Mouse (Mus musculus) C2C12 (cell line): Measurements from ENCODE around the gene Tnni2.

Experiments used
- CEBPB ChIP-seq: IDR thresholded peaks from one replicate; pipeline ENCODE4 v1.6.1; 2011; ENCODE audit warnings: low read depth, mild to moderate bottlenecking, control low read depth, moderate library complexity
- CTCF ChIP-seq: IDR thresholded peaks from one replicate; pipeline ENCODE4 v1.5.1; 2011; ENCODE audit not compliant: control insufficient read depth, insufficient read depth, insufficient read length
- FOSL1 ChIP-seq: IDR thresholded peaks from one replicate; pipeline ENCODE4 v1.8.0; 2011; ENCODE audit warnings: mild to moderate bottlenecking, low read length; ENCODE audit not compliant: poor library complexity, insufficient read depth, severe bottlenecking
- MAX ChIP-seq: IDR thresholded peaks from one replicate; pipeline ENCODE4 v1.6.1; 2011; ENCODE audit warnings: mild to moderate bottlenecking, control low read depth
- MYOD1 ChIP-seq: IDR thresholded peaks from one replicate; pipeline ENCODE4 v1.6.1; 2011; ENCODE audit warnings: low read depth; ENCODE audit not compliant: control insufficient read depth, insufficient read length
- USF1 ChIP-seq: IDR thresholded peaks from one replicate; pipeline ENCODE4 v1.6.1; 2011; ENCODE audit warnings: low read depth, mild to moderate bottlenecking, control low read depth, moderate library complexity

GRCm38 (mm10) chr7:142444171-142444570, 2.6 kb downstream of the Tnni2 start:
- TF ChIP-seq CTCF = no peak
- TF ChIP-seq MAX = no peak
- TF ChIP-seq CEBPB = no peak
- no peak for TF ChIP-seq USF1
- TF ChIP-seq MYOD1 = no peak
- no peak for TF ChIP-seq FOSL1
